Mouse (Mus musculus) C2C12 (cell line): ENCODE data around the gene Myo1b. TPM values are rescaled to one million over a fixed set of nuclear protein-coding genes. Genes with fewer than 3 reads are reported as not detected.

Source experiments
- H3K27me3 ChIP-seq: one replicate; pipeline ENCODE4 v1.6.1; 2011; ENCODE audit not compliant: control insufficient read depth, insufficient read depth, insufficient read length
- H3K36me3 ChIP-seq: one replicate; pipeline ENCODE4 v1.6.1; 2011; ENCODE audit not compliant: control insufficient read depth, insufficient read depth
- H3K4me3 ChIP-seq: one replicate; pipeline ENCODE4 v1.5.1; 2011; ENCODE audit warnings: mild to moderate bottlenecking, control low read depth; ENCODE audit not compliant: poor library complexity, insufficient read depth, severe bottlenecking
- H3K79me2 ChIP-seq: one replicate; pipeline ENCODE4 v1.6.1; 2011; ENCODE audit not compliant: control insufficient read depth, insufficient read depth
- H3K79me3 ChIP-seq: one replicate; pipeline ENCODE4 v1.6.1; 2011; ENCODE audit warnings: low read depth, control low read depth
- H3ac ChIP-seq: one replicate; pipeline ENCODE3; 2011; ENCODE audit warnings: low read depth; ENCODE audit not compliant: control insufficient read depth, insufficient read length
- CEBPB ChIP-seq: IDR thresholded peaks from one replicate; pipeline ENCODE4 v1.6.1; 2011; ENCODE audit warnings: low read depth, mild to moderate bottlenecking, control low read depth, moderate library complexity
- CTCF ChIP-seq: IDR thresholded peaks from one replicate; pipeline ENCODE4 v1.5.1; 2011; ENCODE audit not compliant: control insufficient read depth, insufficient read depth, insufficient read length
- FOSL1 ChIP-seq: IDR thresholded peaks from one replicate; pipeline ENCODE4 v1.8.0; 2011; ENCODE audit warnings: mild to moderate bottlenecking, low read length; ENCODE audit not compliant: poor library complexity, insufficient read depth, severe bottlenecking
- MAX ChIP-seq: IDR thresholded peaks from one replicate; pipeline ENCODE4 v1.6.1; 2011; ENCODE audit warnings: mild to moderate bottlenecking, control low read depth
- MYOD1 ChIP-seq: IDR thresholded peaks from one replicate; pipeline ENCODE4 v1.6.1; 2011; ENCODE audit warnings: low read depth; ENCODE audit not compliant: control insufficient read depth, insufficient read length
- MYOG ChIP-seq: IDR thresholded peaks from one replicate; pipeline ENCODE4 v1.6.1; 2011; ENCODE audit not compliant: control insufficient read depth, insufficient read length; ENCODE audit errors: extremely low read depth
- USF1 ChIP-seq: IDR thresholded peaks from one replicate; pipeline ENCODE4 v1.6.1; 2011; ENCODE audit warnings: low read depth, mild to moderate bottlenecking, control low read depth, moderate library complexity
- polyA plus RNA-seq: library from polyadenylated mRNA; unstranded; fragments of >200 nt; fragmentation: generic; extraction: Trizol; gene quantifications from one replicate; pipeline ENCODE4 v1.2.1, GENCODE M21; 2012; ENCODE audit warnings: missing spikeins

Myo1b gene
- polyA plus RNA-seq, 1 experiment = 2.9 TPM

DNA sequence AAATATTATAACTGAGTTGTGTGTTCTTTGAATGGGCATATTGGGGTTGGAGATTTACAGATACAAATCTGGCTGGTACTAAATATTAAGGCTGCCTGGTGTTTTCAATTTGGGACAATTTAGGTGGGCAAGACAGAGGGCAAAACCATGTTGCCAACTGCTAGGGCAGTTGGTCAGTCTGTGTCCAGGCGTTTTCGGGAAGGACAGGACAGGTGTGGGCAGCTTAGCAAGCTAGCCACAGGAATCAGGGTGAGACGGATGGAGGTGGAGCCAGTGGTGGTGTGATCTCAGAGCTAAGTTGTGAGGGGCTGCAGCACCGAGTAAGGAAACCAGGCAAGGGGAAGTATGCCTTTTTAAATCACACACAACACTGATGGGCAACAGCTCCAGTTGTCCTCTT, 211.3 kb downstream of the Myo1b start:
- H3ac ChIP-seq = no peak overlapping the region
- no peaks in the 10 kb centered on the region for H3K79me2 ChIP-seq
- no peaks in the 10 kb centered on the region for H3K36me3 ChIP-seq
- no peak overlapping the region for H3K4me3 ChIP-seq
- no peaks in the 10 kb centered on the region for H3K79me3 ChIP-seq
- H3K27me3 ChIP-seq = no peaks in the 10 kb centered on the region
- TF ChIP-seq MAX (no peak), FOSL1 (no peak), USF1 (no peak), CEBPB (no peak), MYOD1 (no peak), MYOG (no peak), CTCF (no peak)

Other genes starting within 250 kb of the Myo1b start
- gene Stat4, start 71.1 kb upstream of the Myo1b start, polyA plus RNA-seq = not detected
- gene Stat1, start 203.4 kb upstream of the Myo1b start, polyA plus RNA-seq = 8.3 TPM